Mouse (Mus musculus) forebrain, embryonic 14.5 days (tissue): ENCODE results near the gene Pik3r2. TPM values are rescaled to one million over a fixed set of nuclear protein-coding genes. Genes with fewer than 3 reads are reported as not detected.

Experiments
- ATAC-seq: fragments of 200-750 bp; cut with Nextera tagmentation; 2 replicates; pipeline ENCODE4 v1.8.0; 2017; ENCODE audit warnings: mild to moderate bottlenecking, moderate library complexity
- DNase-seq: peaks from one replicate; pipeline ENCODE4 v3.0.0-alpha.2; 2015; ENCODE audit warnings: low spot score
- H3K27ac ChIP-seq: fragments of 300-500 bp; sonication (generic); 2 replicates; pipeline ENCODE4 v1.5.1; 2014; ENCODE audit warnings: low read depth, mild to moderate bottlenecking, control low read depth, low read length, moderate library complexity
- H3K27me3 ChIP-seq: fragments of 300-500 bp; sonication (generic); replicated peaks from 2 replicates; pipeline ENCODE4 v1.6.1; 2014; ENCODE audit warnings: low read length, control low read depth, mixed read lengths; ENCODE audit not compliant: control insufficient read depth, insufficient read depth
- H3K36me3 ChIP-seq: fragments of 300-500 bp; sonication (generic); 2 replicates; pipeline ENCODE4 v1.6.1; 2014; ENCODE audit warnings: low read length, control low read depth; ENCODE audit not compliant: control insufficient read depth, insufficient read depth
- H3K4me1 ChIP-seq: fragments of 300-500 bp; sonication (generic); 2 replicates; pipeline ENCODE4 v1.6.1; 2014; ENCODE audit warnings: antibody characterized with exemption, low read length, control low read depth; ENCODE audit not compliant: control insufficient read depth, insufficient read depth
- H3K4me2 ChIP-seq: fragments of 300-500 bp; sonication (generic); 2 replicates; pipeline ENCODE4 v1.6.1; 2014; ENCODE audit warnings: mild to moderate bottlenecking, control low read depth, low read length
- H3K4me3 ChIP-seq: fragments of 300-500 bp; sonication (generic); 2 replicates; pipeline ENCODE4 v1.5.1; 2014; ENCODE audit warnings: low read depth, low read length, control low read depth
- H3K9ac ChIP-seq: fragments of 300-500 bp; sonication (generic); 2 replicates; pipeline ENCODE4 v1.6.1; 2014; ENCODE audit warnings: mild to moderate bottlenecking, low read length, control low read depth, moderate library complexity
- H3K9me3 ChIP-seq: fragments of 300-500 bp; sonication (generic); replicated peaks from 2 replicates; pipeline ENCODE4 v1.6.1; 2016; ENCODE audit warnings: low read length, control low read depth, mixed read lengths; ENCODE audit not compliant: control insufficient read depth
- WGBS: fragments of 180-500 bp; shearing (Covaris S2); extraction: QIAGEN DNeasy Blood & Tissue Kit; methylation state at CpG from one replicate; pipeline ENCODE4 v1.1.7; 2014; 5-methylcytosine and 5-hydroxymethylcytosine counted together
- polyA plus RNA-seq: library from polyadenylated mRNA; unstranded; fragments of >200 nt; fragmentation: Nextera tagmentation; extraction: Ambion mirVana; gene quantifications from 2 replicates; pipeline ENCODE4 v1.2.1, GENCODE M21; 2014

Pik3r2 gene
- polyA plus RNA-seq, 1 experiment from 2014 or later, result 57.9 TPM

DNA sequence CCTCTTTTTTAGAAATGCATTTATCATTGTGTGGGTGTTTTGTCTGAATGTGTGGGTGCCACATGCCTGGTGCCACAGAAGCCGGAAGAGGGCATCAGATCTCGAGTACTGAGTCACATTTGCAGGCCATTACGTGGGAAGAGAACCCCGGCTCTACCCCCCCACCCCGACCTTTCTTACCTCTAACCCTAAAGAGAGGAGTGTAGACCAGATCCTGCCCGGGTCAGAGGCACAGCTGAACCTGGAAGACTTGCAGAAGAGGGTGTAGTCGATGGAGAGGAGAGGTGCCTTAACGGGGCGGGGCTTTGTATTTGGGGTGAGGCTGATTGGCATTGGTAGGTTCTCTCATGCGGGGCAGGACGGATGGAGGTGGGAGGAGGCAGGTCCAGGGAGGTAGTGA, 31.7 kb downstream of the Pik3r2 start:
- peaks cover 3% of the 10 kb centered on the region; the same call in 1 of the 2 replicates for H3K4me1 ChIP-seq
- no peak overlapping the region for H3K4me3 ChIP-seq
- 59% methylated on average over 11 of the region's 11 CpGs for WGBS
- H3K9me3 ChIP-seq, result no peaks in the 10 kb centered on the region
- H3K27ac ChIP-seq, result no peak overlapping the region
- H3K36me3 ChIP-seq, result no peaks in the 10 kb centered on the region
- H3K9ac ChIP-seq, result no peak overlapping the region
- H3K27me3 ChIP-seq, result peaks cover 49% of the 10 kb centered on the region
- DNase-seq (no peak), ATAC-seq (no peak)
- H3K4me2 ChIP-seq, result no peak overlapping the region

DNA sequence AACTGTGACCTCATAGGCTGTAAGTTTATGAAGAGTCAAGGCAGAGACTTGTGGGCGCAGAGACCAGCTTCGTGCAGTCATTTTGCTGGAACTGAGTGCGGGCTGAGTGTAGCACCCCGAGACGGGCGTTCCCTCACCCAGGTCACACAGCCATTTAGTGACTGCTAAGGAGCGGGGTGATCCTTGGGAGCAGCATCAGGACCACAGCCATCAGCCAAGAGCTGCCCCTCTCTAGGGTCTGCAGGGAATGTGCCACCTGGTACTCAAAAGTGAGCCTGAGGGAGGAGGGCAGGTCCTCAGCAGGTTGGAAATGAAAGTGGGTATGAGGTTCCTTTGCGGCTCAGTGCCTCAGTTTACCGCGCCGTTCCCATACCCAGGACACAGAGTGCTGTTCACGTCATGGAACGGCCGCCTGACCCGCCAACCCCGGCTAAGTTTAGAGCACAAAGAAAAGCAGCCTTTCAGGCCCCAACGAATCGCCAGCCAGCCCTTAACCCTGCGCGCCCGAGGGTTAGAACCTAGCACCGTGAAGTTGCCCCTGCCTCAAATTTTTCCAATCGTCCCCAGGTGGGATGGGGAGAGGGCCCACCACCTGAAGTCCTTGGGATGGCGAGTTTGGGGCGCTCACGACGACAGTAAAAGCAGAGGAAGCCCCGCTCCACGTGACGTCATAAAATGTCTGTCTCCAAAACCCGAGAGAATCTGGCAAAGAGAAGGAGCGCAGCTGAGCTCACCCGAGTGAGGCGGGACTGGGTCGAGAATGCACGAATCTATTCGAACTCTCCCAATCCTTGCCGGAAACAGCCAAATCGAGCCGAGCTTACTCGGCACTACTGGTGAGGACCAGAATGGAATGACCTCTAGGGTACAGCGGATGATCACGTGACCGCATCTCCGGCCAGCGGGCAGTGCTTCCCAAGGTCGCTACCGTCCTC, 32.6 kb downstream of the Pik3r2 start:
- peak overlapping the region; percentile 41; the same call in 1 of the 2 replicates for H3K9ac ChIP-seq
- H3K27me3 ChIP-seq, result peaks cover 49% of the 10 kb centered on the region
- H3K9me3 ChIP-seq, result no peaks in the 10 kb centered on the region
- H3K27ac ChIP-seq, result no peak overlapping the region
- ATAC-seq (0 out of 2 replicates have a peak, but pooled peaks have one; percentile 33), DNase-seq (peak; percentile 72)
- 4% methylated on average over 48 of the region's 48 CpGs for WGBS
- H3K4me3 ChIP-seq, result peak overlapping the region; percentile 21
- H3K4me1 ChIP-seq, result peaks cover 3% of the 10 kb centered on the region; the same call in 1 of the 2 replicates
- H3K36me3 ChIP-seq, result no peaks in the 10 kb centered on the region
- peak overlapping the region; percentile 48 for H3K4me2 ChIP-seq

- DNase-seq (no peak), ATAC-seq (no peak; the same call in 1 of the 2 replicates)
- Histone ChIP-seq H3K4me2 (peak overlapping the region; percentile 48), H3K27ac (no peak overlapping the region), H3K9ac (peak overlapping the region; percentile 41; the same call in 1 of the 2 replicates), H3K4me3 (peak overlapping the region; percentile 8; the same call in 1 of the 2 replicates), H3K4me1 (peaks cover 3% of the 10 kb centered on the region; the same call in 1 of the 2 replicates), H3K36me3 (no peaks in the 10 kb centered on the region), H3K9me3 (no peaks in the 10 kb centered on the region), H3K27me3 (peaks cover 49% of the 10 kb centered on the region)
- WGBS, result 2% methylated on average over 38 of the region's 38 CpGs
Measured at GRCm38 (mm10) chr8:70742981-70743655, 33.4 kb downstream of the Pik3r2 start.

GRCm38 (mm10) chr8:70742176-70742575, 34.3 kb downstream of the Pik3r2 start:
- Histone ChIP-seq H3K9ac (no peak overlapping the region), H3K27me3 (peaks cover 47% of the 10 kb centered on the region), H3K27ac (no peak overlapping the region), H3K36me3 (no peaks in the 10 kb centered on the region), H3K9me3 (no peaks in the 10 kb centered on the region), H3K4me1 (peaks cover 3% of the 10 kb centered on the region; the same call in 1 of the 2 replicates), H3K4me3 (no peak overlapping the region), H3K4me2 (no peak overlapping the region)
- WGBS, result 72% methylated on average over 11 of the region's 11 CpGs
- DNase-seq (no peak), ATAC-seq (no peak)

DNA sequence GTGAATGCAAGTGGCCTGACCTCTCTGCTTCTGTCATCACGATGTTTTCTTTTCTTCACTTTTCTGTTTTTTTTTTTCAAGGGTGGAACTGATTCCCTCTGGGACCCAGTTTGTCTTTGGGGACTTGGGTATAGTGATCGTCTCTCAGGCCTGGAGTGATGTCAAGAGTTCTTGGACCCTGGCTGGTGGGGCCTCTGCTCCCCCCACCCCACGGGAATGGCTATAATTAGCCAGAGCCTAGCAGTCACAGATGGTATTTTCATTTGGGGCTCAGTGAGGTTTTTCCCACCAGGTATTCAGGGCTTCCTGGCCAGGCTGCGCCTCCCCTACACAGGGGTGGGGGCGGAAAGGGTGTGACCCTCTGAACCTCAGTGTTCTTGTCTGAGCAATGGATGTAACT, 34.9 kb downstream of the Pik3r2 start:
- Histone ChIP-seq H3K9ac (no peak overlapping the region), H3K36me3 (no peaks in the 10 kb centered on the region), H3K4me3 (no peak overlapping the region), H3K27me3 (peaks cover 45% of the 10 kb centered on the region), H3K9me3 (no peaks in the 10 kb centered on the region), H3K4me2 (no peak overlapping the region), H3K4me1 (peaks cover 3% of the 10 kb centered on the region; the same call in 1 of the 2 replicates), H3K27ac (no peak overlapping the region)
- 60% methylated on average over 5 of the region's 5 CpGs for WGBS
- DNase-seq (no peak), ATAC-seq (no peak)

DNA sequence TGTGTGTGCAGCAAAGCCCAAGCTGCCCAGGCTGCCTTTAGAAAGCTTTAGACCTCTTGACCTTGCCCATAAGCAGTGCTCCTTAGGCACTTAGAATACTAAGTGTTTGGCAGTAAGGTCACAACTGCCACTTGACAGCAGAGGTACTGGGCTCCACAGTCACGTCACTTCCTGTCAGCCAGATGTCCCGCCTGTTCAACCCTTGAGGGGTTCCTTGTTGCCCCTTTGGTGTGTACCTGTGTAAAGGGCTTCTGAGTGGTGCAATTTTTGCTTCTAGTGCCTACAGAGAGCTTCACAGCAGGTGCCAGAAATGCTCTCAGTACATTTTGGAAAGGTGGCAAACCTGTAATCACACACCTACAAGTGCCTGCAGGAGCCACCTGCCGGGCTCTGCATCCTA, 38.3 kb downstream of the Pik3r2 start:
- DNase-seq, result no peak
- H3K27me3 ChIP-seq, result peaks cover 16% of the 10 kb centered on the region
- no peak overlapping the region for H3K4me3 ChIP-seq
- no peak for ATAC-seq
- no peak overlapping the region for H3K4me2 ChIP-seq
- peaks cover 3% of the 10 kb centered on the region; the same call in 1 of the 2 replicates for H3K4me1 ChIP-seq
- 79% methylated on average over 3 of the region's 3 CpGs for WGBS
- H3K9ac ChIP-seq, result no peak overlapping the region
- H3K27ac ChIP-seq, result no peak overlapping the region
- H3K9me3 ChIP-seq, result no peaks in the 10 kb centered on the region
- H3K36me3 ChIP-seq, result no peaks in the 10 kb centered on the region

DNA sequence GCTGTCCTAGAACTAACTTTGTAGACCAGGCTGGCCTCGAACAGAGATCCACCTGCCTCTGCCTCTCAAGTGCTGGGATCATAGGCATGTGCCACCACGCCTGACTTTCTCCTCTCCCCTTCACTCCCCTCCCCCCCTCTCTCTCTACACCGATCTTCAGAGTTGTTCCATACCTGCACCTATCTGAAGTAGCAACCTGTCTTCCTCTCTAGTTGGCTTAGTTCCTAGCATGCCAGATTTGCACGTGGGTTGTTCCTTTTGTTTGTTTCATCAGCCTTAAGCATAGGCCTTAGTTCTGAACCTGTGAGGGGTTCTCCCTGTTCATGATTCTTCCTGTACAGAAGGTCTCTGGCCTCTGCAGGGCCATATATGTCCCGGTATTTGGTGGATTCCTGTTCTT, 38.8 kb downstream of the Pik3r2 start:
- WGBS, result 56% methylated on average over 5 of the region's 5 CpGs
- Histone ChIP-seq H3K27ac (no peak overlapping the region), H3K9me3 (no peaks in the 10 kb centered on the region), H3K9ac (no peak overlapping the region), H3K27me3 (peaks cover 11% of the 10 kb centered on the region), H3K4me1 (no peaks in the 10 kb centered on the region), H3K4me2 (no peak overlapping the region), H3K4me3 (no peak overlapping the region), H3K36me3 (no peaks in the 10 kb centered on the region)
- ATAC-seq, result no peak
- no peak for DNase-seq

GRCm38 (mm10) chr8:70730956-70731355, 45.6 kb downstream of the Pik3r2 start:
- Histone ChIP-seq H3K4me2 (no peak overlapping the region), H3K9ac (no peak overlapping the region), H3K36me3 (no peaks in the 10 kb centered on the region), H3K27me3 (peaks cover 20% of the 10 kb centered on the region), H3K9me3 (no peaks in the 10 kb centered on the region), H3K4me1 (no peaks in the 10 kb centered on the region), H3K4me3 (no peak overlapping the region), H3K27ac (no peak overlapping the region)
- WGBS, result 88% methylated on average over 4 of the region's 4 CpGs
- DNase-seq, result no peak
- no peak for ATAC-seq
